Mouse (Mus musculus) c-Kit-positive CD71-positive TER-119-negative erythroid progenitor cells, embryonic 14.5 days (primary cell): ENCODE results near the gene Sptlc3.

Source experiments
- DNase-seq: peaks from one replicate; pipeline ENCODE4 v3.0.0-alpha.2; 2013; ENCODE audit warnings: low read depth

Sptlc3 gene

DNA sequence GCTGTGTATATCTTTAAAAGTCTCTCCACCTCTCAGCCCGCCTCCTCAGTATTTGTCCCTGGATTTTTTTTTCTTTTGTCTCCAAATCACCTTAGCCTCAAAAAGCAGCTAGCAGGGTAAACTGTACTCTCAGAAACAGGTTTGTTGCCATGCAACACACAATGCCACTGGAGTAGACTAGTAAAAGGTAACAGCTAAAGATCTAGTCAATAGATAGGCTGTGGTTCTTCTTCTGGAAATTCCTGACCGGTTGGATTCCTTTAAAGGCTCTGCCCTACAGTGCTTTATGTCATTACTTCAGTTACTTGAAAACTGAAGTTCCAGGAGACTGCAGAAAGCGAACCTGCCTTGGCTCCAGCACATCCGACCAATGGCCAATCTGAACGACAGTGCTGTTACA, at the start of gene Sptlc3:
Gene Sptlc3 (plus strand): TSS at position 78 of the 400 bp plus-strand sequence.
- DNase-seq, result no peak

DNA sequence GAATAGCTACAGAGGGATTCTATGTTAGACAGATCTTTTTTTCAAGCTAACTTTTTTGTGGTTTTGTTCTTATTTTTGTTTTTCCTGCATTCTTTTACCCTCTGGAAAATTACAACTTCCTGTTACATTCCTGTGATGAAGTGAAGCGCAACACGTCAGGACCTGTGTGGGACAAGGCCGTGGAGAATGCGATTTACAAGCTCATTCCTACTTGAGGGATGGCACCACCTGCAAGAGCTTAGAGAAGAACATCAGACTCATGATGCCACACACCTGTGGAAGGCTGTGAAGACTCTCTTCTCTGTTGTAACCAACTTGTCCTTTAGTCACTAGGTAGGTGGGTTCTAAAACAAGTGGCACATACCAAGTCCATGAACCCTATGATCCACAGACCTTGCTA, 26.0 kb upstream of the Sptlc3 start:
- no peak for DNase-seq

DNA sequence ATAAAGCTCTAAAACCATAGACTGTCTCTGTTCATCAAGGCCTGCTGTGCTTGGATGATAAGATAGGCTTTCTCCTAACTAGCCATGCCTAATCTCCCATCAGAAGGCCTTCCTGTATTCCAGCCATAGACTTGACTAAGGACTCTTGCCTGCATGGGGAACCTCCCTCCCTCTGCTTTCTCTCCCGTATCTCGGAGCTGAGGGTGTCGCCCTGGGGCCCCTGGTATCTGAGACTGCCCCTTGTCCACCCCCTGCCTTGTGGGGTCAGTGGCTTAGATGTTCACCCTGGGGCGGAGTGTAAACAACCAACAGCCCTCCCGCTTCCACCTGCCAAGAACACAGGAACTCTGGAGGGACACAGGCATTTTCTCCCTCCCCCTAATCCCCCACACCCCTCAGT, 5.0 kb upstream of the Sptlc3 start:
- DNase-seq, result no peak

DNA sequence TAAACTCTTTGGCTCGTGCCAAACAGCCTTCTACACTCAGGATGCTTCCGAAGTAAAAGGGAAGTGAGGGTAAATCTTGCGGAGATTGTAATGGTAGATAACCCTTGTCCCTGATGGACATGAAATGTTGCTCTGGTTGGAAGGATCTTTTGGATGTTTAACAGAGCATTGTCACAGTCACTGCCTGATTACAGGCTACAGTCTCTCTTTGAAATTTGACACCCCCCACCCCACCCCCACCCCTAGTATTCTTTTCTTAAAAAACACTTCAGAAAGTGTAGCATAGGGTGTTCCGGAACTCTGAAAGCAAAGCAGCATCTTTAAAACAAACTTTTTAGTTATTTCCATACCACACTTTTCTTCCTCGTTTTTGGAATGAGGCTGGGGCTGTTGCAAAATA, 916 bp downstream of the Sptlc3 start:
- no peak for DNase-seq

DNA sequence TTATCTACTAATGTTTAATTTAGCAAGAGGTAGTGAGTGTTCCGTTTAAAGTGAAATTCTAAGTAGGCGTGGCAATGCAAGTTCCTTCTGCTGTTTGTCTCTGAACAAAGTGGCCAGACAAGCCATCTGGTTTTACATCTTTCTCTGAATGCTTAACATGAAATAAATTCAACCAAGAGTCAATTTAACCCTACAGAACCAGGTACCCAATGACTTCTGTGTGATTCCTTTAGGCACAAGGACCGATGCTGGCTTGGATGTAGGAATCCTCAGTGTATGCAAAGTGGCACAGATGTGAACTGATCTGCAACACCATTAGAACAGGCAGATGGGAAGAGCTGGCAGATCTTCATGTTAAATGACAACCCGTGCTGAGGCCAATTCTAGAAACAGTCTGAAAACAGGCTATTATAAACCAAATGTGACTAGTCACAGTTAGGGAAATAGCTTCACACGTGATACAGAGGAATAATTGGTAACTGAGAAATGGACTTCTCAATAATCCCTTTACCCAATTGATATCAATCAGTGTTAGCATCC, 68.3 kb downstream of the Sptlc3 start:
- DNase-seq, result no peak

DNA sequence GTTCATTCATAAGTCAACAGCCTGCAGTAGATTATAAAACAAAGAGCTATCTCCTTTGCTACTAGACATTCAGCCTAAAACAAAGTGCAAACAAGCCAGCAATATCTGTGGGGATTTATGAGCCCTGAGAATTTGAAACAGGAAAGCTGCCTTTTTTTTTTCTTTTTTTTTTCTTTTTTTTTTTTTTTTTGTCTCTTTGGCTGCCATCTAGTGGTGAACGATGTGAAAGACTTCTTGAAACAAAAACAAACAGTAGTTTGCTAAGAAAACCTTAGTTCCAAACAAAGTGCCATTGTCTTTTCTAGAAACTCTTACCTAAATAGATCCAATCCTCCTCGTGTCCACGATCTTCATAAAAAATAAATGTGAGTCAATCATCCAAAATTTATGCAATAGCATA, 85.6 kb downstream of the Sptlc3 start:
- no peak for DNase-seq

DNA sequence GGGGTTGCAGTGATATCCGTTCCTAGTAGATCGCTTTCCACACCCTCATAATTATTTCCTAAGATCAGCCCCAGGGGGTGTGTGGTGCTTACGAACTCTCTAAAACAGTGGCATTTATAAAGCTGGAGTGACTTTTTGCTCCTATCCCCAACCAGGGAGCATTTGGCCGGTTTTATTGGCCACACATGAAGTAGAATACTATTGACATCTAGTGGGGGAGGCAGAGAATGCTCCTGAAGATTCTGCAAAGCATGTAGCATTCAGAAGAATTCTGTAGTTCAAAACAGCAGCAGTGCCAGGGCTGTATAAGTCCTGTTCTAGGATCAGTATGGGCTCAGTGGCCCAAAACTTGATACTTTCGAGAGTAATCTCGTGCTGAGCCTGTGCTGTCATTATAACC, 89.1 kb downstream of the Sptlc3 start:
- DNase-seq, result no peak

DNA sequence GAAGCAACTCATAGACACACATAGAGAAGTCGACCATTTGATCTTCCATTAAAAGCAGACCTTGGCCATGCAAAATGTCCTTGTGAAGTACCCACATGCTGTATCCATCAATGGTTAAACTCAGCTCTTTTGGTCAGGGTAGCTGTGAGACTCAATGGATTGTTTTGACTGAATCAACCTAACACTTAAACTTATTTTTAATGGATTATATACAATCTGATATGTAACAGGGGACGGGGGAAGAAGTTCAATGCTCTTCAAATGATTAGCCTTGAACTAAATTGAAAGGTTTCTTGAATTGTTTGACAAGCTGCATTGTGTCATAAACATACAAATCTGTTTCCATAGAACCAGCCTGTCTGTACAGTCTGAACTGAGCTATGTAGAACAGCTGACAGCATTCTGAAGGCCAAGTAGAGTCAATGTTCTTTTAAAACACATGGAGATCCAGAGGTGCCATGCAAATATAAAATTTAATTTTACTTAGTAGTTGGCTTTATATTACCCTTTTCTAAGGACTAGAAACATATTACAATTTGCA, 94.0 kb downstream of the Sptlc3 start:
- no peak for DNase-seq

DNA sequence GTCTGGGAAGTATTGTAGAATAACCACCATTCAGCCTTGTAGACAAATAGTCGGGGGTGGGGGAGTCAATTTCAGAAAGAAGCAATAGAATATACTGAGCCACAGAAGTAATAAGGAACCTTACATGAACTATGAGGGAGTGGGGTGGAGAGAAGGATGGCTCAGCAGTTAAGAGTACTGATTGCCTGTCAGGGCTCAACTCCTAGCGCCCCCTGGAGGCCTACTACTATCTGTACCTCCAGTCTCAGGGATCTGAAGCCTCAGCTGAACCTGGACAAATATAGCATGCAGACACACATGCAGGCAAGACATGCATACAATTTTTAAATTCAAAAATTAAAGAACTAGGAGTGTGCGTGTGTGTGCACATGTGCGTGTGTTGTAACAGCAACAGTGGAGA, 96.2 kb downstream of the Sptlc3 start:
- DNase-seq, result peak; percentile 13

DNA sequence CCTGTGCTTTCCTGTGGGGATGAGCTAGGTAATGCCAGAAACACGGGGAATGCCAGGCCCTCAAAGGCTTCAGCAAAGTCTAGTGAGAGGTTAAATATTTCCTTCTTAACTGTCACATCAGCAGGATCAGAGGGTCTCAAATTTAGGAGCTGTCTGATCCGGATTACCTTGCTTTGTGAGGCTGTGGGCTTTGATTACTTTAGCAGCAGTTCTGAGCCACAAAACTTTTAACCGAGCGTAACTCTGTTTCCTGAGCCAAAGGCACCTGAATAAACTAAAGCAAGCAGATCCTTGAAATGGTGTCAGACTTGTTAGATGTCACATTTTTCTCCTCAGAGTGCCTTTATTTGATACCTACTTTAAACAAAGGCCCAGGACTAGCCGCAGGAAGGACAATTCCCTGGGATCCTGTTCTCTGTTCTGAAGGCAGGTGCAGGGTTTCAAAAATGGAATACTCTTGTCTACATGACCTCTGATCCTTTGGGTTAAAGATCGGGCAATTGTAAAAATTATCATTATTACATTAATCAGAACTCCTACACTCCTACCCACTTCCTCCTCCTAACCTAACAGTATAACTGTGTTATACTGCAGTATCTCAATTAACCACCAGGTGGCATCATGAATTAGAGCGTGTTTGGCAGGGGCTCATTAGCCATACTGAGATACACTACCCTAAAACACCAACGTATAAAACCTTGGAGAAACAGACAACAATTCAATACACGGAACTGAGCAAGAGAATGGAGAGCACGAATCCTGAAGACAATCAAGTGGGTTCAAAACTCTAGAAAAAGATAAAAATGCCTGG, 97.4 kb downstream of the Sptlc3 start:
- peak; percentile 25 for DNase-seq

DNA sequence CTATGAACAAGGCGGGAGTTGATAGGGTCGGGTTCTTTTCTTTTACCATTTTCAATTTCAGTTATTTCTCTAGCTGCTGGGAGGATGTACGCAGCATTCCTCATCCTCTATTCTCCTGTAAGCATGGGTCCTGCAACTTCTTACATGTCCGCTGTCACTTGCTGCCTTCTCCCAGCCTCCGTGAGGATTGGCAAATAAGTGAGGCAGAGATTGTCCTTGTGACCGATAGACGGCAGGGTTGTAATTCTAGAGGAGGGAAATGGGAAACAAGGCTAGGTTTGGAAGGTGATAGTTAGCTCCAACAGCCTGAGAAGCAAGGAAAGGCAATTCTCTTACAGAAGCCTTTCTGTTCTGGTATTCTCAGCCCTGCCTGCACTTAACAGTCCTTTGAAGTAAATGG, 98.4 kb downstream of the Sptlc3 start:
- no peak for DNase-seq

DNA sequence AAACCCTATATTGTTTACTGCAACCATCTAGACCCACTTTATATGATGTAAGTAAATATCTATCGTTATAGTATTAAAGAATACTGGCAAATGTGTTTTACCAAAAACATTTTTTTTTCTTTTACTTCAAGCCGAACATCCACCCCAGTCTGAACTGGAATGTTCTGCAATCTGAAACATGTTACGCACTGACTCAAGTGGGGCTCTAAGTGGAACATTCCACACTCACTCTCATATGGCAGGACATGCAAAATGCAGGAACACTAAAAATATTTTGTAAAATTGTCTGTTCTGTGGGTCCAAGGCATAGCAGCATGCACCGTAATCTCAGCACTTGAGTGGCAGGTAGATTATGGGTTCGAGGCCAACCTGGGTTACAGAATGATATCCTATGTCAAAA, 103.5 kb downstream of the Sptlc3 start:
- no peak for DNase-seq

DNA sequence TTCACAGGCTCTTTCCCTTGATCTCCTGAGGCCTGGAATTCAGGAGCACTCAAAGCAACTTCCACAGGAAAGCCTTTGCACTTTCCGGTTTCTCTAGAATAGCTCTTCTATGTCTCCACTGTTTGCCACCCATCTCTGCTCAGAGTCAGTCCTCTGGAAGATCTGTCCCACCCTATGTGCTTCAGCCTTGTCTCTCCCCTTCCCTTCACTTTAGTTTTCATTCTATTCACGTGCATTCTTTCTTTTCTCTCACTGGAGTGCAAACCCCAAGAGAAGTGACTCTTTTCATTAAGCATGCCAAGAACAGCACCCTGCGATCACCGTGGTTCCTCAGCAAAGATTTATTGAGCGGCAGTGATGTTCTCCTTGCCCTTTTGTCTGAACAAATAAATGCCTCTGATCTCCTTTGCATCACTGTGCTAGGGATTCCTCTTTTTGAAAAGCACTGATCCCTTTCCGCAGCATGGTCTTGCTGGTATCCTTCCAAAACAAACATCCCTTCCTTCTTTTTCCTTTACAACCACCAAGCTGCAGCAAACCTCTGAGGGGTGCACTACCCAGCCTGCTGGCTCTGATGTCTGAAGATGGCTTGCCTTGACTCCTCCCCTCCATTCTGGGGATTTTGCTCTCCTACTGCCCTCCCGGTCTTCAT, 108.0 kb downstream of the Sptlc3 start:
- no peak for DNase-seq

DNA sequence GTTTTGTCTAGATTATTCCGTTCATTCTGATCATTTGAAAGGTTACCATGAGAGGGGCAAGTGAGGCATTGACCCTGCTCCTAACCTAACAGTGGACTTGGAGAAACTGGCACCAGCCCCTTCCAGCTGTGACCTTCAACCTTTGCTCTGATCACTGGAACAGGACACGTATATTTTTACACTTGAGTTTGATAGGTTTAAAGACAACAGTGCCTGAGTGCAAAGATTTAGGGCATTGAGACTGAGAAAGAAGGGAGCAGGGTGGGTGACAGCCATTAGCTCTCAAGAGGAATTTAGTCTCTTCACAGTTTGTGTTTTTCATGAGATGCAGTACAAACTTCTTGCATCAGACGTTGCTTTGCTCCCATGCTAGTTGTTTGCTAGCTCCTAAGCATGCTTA, 114.5 kb downstream of the Sptlc3 start:
- no peak for DNase-seq

DNA sequence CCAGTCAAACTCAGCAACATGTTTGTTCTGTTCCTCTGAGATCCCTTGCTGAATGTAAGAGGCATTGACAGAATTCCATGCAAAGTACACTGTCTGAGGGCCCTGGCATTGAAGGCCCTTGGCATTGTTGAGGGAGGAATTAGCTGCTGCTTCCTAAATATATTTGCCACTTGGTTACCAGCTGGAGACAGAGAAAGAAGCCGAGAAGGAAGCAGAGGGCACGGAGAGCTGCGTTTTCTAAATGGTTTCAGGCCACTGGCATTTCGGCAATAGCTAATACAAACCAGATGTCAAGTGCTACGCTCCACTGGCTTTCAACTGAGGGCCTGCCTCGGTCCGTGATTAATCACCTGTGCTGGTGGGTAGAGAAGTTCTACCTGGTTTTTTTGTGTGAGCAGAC, 115.1 kb downstream of the Sptlc3 start:
- DNase-seq, result no peak

DNA sequence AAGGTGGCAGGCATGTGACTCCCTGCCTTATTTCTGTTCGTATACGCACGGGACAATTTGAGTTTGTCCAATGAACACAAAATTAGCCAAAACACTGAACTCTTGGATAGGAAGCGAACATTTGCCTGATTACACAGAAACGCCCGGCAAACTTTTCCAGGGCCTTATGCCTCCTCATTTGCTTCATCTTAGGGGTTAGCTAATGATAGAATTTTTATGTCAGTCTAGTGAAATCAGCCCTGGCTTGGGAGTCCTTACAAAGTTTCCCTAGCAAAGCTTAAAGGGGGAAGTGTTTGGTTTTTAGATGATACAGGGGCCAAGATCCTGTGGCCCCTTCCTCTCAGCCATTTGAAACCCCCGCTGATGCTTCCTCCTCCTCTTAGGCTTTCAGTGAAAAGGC, 115.5 kb downstream of the Sptlc3 start:
- DNase-seq, result no peak

DNA sequence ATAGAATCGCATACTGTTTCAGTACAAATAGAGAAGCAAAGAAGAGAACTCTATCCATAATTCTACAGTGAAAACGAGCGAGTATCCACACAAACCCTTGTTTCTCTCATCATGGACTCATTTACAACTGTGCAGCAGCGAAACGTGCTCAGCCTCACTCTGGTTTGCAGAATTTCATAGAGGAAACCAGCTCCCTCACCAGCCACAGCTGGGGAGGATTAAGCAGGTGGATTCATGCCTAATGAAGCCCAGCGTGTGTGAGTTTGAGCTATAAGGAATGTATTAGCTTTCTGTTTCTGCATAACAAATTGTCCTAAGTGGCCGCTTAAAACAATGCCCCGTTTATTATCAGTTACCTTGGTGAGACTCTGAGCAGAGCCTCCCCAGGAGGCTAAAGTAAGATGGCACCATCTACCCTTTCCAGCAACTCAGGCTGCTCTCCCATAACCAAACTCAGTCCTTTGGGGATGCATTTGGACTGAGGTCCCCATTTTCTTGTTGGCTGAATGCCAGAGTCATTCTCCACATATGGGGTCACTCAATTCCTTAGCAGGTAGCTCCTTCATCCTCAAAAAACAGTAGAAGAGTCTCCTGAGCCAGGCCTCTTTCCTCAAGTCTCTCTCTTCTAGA, 116.1 kb downstream of the Sptlc3 start:
- DNase-seq, result no peak

DNA sequence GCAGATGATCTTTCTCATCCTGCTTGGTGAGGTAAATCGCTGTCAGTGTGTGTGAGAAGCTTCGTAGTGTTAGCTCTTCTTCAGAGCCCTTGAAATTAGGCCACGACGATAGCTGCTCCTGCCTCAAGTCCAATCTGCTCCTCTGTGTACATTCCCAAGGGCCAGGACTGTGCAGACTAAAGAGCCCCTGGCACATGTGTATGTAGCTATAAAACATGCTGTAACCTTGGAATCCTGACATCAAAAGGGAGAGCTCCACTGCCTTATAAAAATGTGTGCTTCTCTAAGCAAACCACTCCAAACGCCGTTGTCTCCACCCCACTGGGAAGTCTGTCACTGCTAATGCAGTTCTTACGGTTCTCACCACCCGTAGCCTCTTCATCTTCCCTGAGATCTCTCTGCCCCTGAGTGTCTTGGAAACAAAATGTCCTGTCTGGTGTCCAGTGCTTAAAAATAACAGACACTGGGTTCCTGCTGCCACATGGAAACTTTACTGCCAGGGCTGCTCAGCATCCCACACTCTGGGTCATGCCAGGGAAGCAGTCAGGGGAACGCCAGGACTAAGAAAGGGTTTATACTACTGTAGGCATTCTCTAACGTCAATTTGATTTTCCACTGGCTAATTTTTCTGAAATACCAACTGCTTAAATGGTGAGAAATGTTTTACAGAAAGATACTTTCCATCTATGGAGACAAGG, 118.8 kb downstream of the Sptlc3 start:
- DNase-seq, result no peak

DNA sequence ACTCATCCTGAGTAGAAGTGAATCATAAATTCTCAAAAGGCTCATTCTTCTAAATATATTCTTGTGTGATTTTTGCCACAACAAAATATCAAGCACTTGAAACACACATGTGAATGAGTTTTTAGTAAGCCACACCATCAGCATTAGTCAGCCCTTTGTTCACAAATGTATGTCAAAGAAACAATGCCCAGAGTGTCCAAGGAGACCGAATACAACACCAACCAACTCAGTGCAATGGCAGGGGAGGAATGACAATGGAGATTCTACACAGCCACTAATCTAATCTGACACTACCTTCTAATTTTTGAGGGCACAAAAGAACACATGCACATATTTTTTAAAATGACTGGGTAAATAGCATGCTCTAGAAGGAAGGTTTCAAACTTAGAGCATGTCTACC, 132.8 kb downstream of the Sptlc3 start:
- no peak for DNase-seq

DNA sequence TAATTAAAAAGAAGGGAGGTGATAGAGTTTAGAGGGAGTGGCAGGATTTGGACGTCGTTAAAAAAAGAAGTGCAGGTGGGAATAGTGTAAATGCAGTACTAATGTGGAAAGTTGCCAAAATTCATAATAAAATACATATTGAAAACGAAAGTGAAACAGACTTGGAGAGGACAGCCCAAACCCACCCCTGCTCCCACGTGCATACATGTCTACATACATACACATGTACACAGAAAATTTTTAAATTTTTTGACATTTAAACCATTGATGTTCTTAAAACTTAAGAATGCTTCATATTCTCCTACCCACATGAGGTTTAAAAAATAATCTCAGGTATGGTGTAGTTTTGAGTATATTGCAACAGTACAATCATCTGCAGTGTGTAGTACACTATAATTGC, 135.0 kb downstream of the Sptlc3 start:
- no peak for DNase-seq

DNA sequence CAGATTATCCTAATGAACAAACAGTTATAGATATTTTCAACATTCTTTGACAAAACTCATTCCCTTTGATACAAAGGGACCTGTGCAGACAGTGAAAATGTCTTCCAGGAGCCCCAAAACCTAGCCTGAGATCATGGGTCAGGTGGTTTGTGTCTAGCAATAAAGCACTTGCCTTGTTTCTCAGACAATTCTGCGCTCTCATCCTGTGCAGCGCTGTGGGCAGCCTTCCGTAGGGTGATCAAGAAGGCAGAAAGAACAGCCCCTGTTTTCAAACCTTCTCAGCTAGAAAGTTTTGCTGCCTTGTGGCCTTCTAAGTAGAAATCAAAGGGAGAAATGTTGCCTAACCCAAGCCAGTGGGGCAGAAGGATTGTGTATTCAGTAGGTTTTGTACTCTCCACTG, 135.9 kb downstream of the Sptlc3 start:
- no peak for DNase-seq

DNA sequence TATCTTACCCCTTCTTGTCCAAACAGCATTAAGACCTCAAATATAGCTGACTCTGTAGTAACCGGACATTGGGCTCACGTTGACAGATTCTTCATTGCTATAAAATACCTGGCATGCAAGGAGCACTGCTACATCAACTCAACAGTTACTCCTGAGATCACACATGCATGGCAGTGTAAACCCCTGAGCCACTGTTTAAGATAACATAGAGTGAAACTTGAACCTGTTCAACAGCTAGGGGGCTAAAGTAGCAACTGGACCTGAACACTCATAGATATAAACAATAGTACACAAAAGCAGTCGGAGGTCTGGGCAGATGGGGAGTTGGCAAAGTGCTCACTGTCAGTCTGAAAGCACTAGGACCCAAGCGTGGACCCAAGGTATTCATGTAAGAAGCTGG, 140.8 kb downstream of the Sptlc3 start:
- DNase-seq, result no peak
